Mouse (Mus musculus) left cerebral cortex, postnatal 14 days (tissue): ENCODE measurements around the gene Myl9. TPM values are rescaled to one million over a fixed set of nuclear protein-coding genes. Genes with fewer than 3 reads are reported as not detected.
A peak's percentile ranks its signal among the peaks of the same experiment; 100 is the strongest.

Experiments used
- DNase-seq, 2 experiments: peaks; one replicate each; pipeline ENCODE4 v3.0.0; 2021 to 2022; ENCODE audit warnings: low spot score in 2 of 2, mixed read lengths in 1 of 2
- intact Hi-C: fragments of 180-260 bp; cut with DNase I; formaldehyde crosslinking; loops from one replicate; pipeline ENCODE4 v1.15.1; 2025
- long read RNA-seq, 2 experiments: library from polyadenylated mRNA; stranded (forward); transcript quantifications; one replicate each; pipeline ENCODE4 v2.0.0; 2021
- total RNA-seq, 2 experiments: library from RNA; stranded (reverse); gene quantifications; 2 replicates each; pipeline ENCODE4 v1.2.3; 2021

Myl9 gene
- 10 to 100 TPM; 24.1 to 24.2 TPM for total RNA-seq
- long read RNA-seq, experiment 1, transcript Myl9-201 (4 exons, 1,128 nt): major isoform, 21 of 27 reads
- long read RNA-seq, experiment 1, partial matches to known transcripts: 5 of 27 reads
- long read RNA-seq, experiment 1, other reads (novel, unspliced or antisense): 1 of 27 reads
- long read RNA-seq, experiment 2, transcript Myl9-201 (4 exons, 1,128 nt): major isoform, 16 of 18 reads
- long read RNA-seq, experiment 2, partial matches to known transcripts: 1 of 18 reads
- long read RNA-seq, experiment 2, other reads (novel, unspliced or antisense): 1 of 18 reads

GRCm38 (mm10) chr2:156774738-156775454 is at the start of gene Myl9:
TSS of gene Myl9 (plus strand) at chr2:156775420.
- intact Hi-C loops: no loop called here
- DNase-seq: no peak

- intact Hi-C loops: no loop called here
- DNase-seq: no peak
Measured at GRCm38 (mm10) chr2:156726344-156726743, 48.9 kb upstream of the Myl9 start.

GRCm38 (mm10) chr2:156726878-156727277 is 48.3 kb upstream of the Myl9 start:
- DNase-seq: no peak
- intact Hi-C loops: no loop called here

GRCm38 (mm10) chr2:156729537-156730469 is 45.4 kb upstream of the Myl9 start:
- intact Hi-C loops: no loop called here
- DNase-seq: no peak

- no peak for DNase-seq
- intact Hi-C loops: no loop called here
Measured at GRCm38 (mm10) chr2:156730501-156730921, 44.7 kb upstream of the Myl9 start.

GRCm38 (mm10) chr2:156731592-156731991 is 43.6 kb upstream of the Myl9 start:
- no peak for DNase-seq
- intact Hi-C loops: no loop called here

- intact Hi-C loops: no loop called here
- DNase-seq: peak; percentile 68 to 83
Measured at GRCm38 (mm10) chr2:156732109-156732508, 43.1 kb upstream of the Myl9 start.

GRCm38 (mm10) chr2:156735761-156736335 is 39.4 kb upstream of the Myl9 start:
- intact Hi-C loops: no loop called here
- DNase-seq: no peak

GRCm38 (mm10) chr2:156736846-156737245 is 38.4 kb upstream of the Myl9 start:
- DNase-seq: no peak
- intact Hi-C loops: no loop called here

- intact Hi-C loops: no loop called here
- DNase-seq: no peak
Measured at GRCm38 (mm10) chr2:156737976-156738375, 37.2 kb upstream of the Myl9 start.

GRCm38 (mm10) chr2:156741265-156741664 is 34.0 kb upstream of the Myl9 start:
- intact Hi-C loops: no loop called here
- DNase-seq: no peak

- intact Hi-C loops: no loop called here
Measured at GRCm38 (mm10) chr2:156741998-156742397, 33.2 kb upstream of the Myl9 start.

GRCm38 (mm10) chr2:156743248-156743647 is 32.0 kb upstream of the Myl9 start:
- intact Hi-C loops: no loop called here

More at GRCm38 (mm10) chr2:156741998-156742397, 33.2 kb upstream of the Myl9 start:
- DNase-seq: no peak

GRCm38 (mm10) chr2:156744414-156744813 is 30.8 kb upstream of the Myl9 start:
- intact Hi-C loops: no loop called here
- no peak for DNase-seq

More at GRCm38 (mm10) chr2:156743248-156743647, 32.0 kb upstream of the Myl9 start:
- no peak for DNase-seq

GRCm38 (mm10) chr2:156747315-156747714 is 27.9 kb upstream of the Myl9 start:
- intact Hi-C loops: no loop called here
- DNase-seq: no peak

GRCm38 (mm10) chr2:156749687-156750086 is 25.5 kb upstream of the Myl9 start:
- DNase-seq: no peak
- intact Hi-C loops: no loop called here

GRCm38 (mm10) chr2:156756937-156757336 is 18.3 kb upstream of the Myl9 start:
- intact Hi-C loops: no loop called here
- no peak for DNase-seq

GRCm38 (mm10) chr2:156760843-156761505 is 14.2 kb upstream of the Myl9 start:
- intact Hi-C loops: no loop called here
- no peak for DNase-seq
